Mouse (Mus musculus) midbrain, embryonic 12.5 days (tissue): ENCODE measurements around the gene Drg2. TPM values are rescaled to one million over a fixed set of nuclear protein-coding genes. Genes with fewer than 3 reads are reported as not detected.

Source experiments
- ATAC-seq: fragments of 200-750 bp; cut with Nextera tagmentation; 2 replicates; pipeline ENCODE4 v1.8.0; 2017; ENCODE audit warnings: low read depth, moderate TSS enrichment, moderate library complexity; ENCODE audit not compliant: low FRiP score
- H3K27ac ChIP-seq: fragments of 300-500 bp; sonication (generic); replicated peaks from 2 replicates; pipeline ENCODE4 v1.5.1; 2016; ENCODE audit warnings: mild to moderate bottlenecking
- H3K27me3 ChIP-seq: fragments of 300-500 bp; sonication (generic); 2 replicates; pipeline ENCODE4 v1.6.1; 2016; ENCODE audit warnings: mild to moderate bottlenecking
- H3K36me3 ChIP-seq: fragments of 300-500 bp; sonication (generic); 2 replicates; pipeline ENCODE4 v1.6.1; 2016
- H3K4me1 ChIP-seq: fragments of 300-500 bp; sonication (generic); 2 replicates; pipeline ENCODE4 v1.6.1; 2016
- H3K4me2 ChIP-seq: fragments of 300-500 bp; sonication (generic); replicated peaks from 2 replicates; pipeline ENCODE4 v1.6.1; 2016; ENCODE audit warnings: mild to moderate bottlenecking, moderate library complexity
- H3K4me3 ChIP-seq: fragments of 300-500 bp; sonication (generic); 2 replicates; pipeline ENCODE4 v1.5.1; 2016; ENCODE audit warnings: mild to moderate bottlenecking
- H3K9ac ChIP-seq: fragments of 300-500 bp; sonication (generic); replicated peaks from 2 replicates; pipeline ENCODE4 v1.6.1; 2016; ENCODE audit warnings: mild to moderate bottlenecking, moderate library complexity
- H3K9me3 ChIP-seq: fragments of 300-500 bp; sonication (generic); 2 replicates; pipeline ENCODE4 v1.6.1; 2016; ENCODE audit warnings: mild to moderate bottlenecking
- WGBS: fragments of 180-500 bp; shearing (Covaris S2); methylation state at CpG from one replicate; pipeline ENCODE4 v1.1.7; 2016; 5-methylcytosine and 5-hydroxymethylcytosine counted together
- polyA plus RNA-seq: library from polyadenylated mRNA; unstranded; fragments of >200 nt; fragmentation: Nextera tagmentation; extraction: Ambion mirVana; gene quantifications from 2 replicates; pipeline ENCODE4 v1.2.1, GENCODE M21; 2016

The Drg2 gene
- polyA plus RNA-seq, result 94.6 and 103 TPM in 2 replicates

GRCm38 (mm10) chr11:60454080-60454744 lies at the start of gene Drg2:
Gene Drg2 (plus strand): TSS chr11:60454591.
- Histone ChIP-seq H3K4me3 (peak within 1 kb of the TSS; percentile 81), H3K27ac (peak within 1 kb of the TSS; percentile 58), H3K36me3 (peaks cover 32% of the 10 kb centered on the region), H3K4me1 (peaks cover 17% of the 10 kb centered on the region), H3K9me3 (no peaks in the 10 kb centered on the region), H3K9ac (peak within 1 kb of the TSS; percentile 87), H3K27me3 (no peaks in the 10 kb centered on the region), H3K4me2 (peak within 1 kb of the TSS; percentile 82)
- ATAC-seq, result peak; percentile 89
- WGBS, result 5% methylated on average over 27 of the region's 27 CpGs

DNA sequence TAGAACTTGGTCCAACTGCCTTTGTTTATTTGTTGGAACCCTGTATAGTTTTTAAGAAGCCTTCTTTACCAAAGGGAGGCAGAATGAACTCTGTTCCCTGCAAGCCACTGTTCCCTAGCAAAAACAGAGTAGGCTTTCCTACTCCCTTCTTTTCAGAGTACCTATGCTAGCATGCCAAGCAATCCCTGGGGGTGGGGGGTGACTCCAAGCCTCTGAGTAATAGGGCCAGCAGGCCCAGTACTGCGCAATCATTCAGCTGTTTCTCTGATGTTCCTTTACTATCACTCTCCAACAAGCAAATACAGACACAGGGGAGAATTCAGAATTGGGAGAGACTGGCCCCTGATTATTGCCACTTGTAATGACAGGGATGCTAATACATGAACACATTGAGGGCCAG lies 47.8 kb upstream of the Drg2 start:
- Histone ChIP-seq H3K27me3 (no peaks in the 10 kb centered on the region), H3K4me1 (no peaks in the 10 kb centered on the region), H3K36me3 (peaks cover 70% of the 10 kb centered on the region), H3K9ac (no peak overlapping the region), H3K9me3 (no peaks in the 10 kb centered on the region), H3K4me2 (no peak overlapping the region), H3K27ac (no peak overlapping the region), H3K4me3 (no peak overlapping the region)
- 96% methylated on average over 1 of the region's 1 CpGs for WGBS
- ATAC-seq, result no peak

- H3K36me3 ChIP-seq, result peaks cover 19% of the 10 kb centered on the region
- H3K9ac ChIP-seq, result no peak overlapping the region
- H3K27ac ChIP-seq, result no peak overlapping the region
- WGBS, result 14% methylated on average over 3 of the region's 3 CpGs
- peaks cover 11% of the 10 kb centered on the region for H3K4me1 ChIP-seq
- no peaks in the 10 kb centered on the region for H3K27me3 ChIP-seq
- H3K9me3 ChIP-seq, result no peaks in the 10 kb centered on the region
- H3K4me2 ChIP-seq, result no peak overlapping the region
- ATAC-seq, result no peak
- H3K4me3 ChIP-seq, result no peak overlapping the region
Observed at GRCm38 (mm10) chr11:60412173-60412572, 42.2 kb upstream of the Drg2 start.

- Histone ChIP-seq H3K9ac (no peak overlapping the region), H3K9me3 (no peaks in the 10 kb centered on the region), H3K36me3 (peaks cover 12% of the 10 kb centered on the region; the same call in 1 of the 2 replicates), H3K4me3 (no peak overlapping the region), H3K27ac (no peak overlapping the region), H3K4me1 (peaks cover 14% of the 10 kb centered on the region), H3K4me2 (no peak overlapping the region), H3K27me3 (no peaks in the 10 kb centered on the region)
- no peak for ATAC-seq
- 91% methylated on average over 2 of the region's 2 CpGs for WGBS
Observed at GRCm38 (mm10) chr11:60412921-60413320, 41.5 kb upstream of the Drg2 start.

GRCm38 (mm10) chr11:60416590-60416962 lies 37.8 kb upstream of the Drg2 start:
- H3K4me1 ChIP-seq, result peaks cover 26% of the 10 kb centered on the region
- no peak; the same call in 1 of the 2 replicates for ATAC-seq
- no peak overlapping the region; the same call in 1 of the 2 replicates for H3K27ac ChIP-seq
- no peaks in the 10 kb centered on the region for H3K9me3 ChIP-seq
- no peaks in the 10 kb centered on the region for H3K36me3 ChIP-seq
- peak overlapping the region; percentile 95 for H3K4me2 ChIP-seq
- H3K27me3 ChIP-seq, result no peaks in the 10 kb centered on the region
- H3K4me3 ChIP-seq, result peak overlapping the region; percentile 79
- WGBS, result under 1% methylated on average over 21 of the region's 21 CpGs
- peak overlapping the region; percentile 69 for H3K9ac ChIP-seq

DNA sequence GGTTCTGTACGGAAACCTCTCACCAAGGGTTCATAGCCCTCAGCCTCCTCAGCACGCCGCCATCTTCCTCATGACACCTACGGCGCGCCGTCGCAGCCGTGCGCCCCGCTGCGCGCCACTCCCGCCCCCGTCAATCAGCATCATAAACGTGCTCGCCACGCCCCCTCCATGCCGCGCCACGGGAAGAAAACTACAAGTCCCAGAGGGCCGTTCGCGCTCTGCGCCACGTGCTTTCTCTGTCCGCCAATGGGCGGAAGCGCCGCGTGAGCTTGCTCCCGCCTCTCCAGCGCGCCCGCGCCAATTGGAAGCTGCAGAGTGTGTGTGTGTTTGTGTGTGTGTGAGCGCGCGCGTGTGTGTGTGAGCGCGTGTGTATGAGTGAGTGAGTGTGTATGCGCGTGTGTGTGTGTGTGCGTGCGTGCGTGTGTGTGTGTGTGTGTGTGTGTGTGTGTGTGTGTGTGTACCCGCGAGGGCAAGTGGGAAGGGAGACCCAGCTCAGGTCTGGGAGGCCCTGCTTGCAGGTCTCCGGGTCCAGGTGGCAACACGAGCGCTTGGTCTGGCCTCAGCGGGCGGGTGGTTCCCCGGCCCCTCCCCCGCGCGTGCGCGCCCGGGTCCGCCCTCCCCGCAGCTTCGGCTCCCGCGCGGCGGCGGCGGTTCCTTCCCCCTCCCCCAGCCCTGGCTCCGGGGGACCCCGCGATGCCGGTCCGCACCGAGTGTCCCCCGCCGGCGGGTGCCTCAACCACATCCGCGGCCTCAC lies 37.3 kb upstream of the Drg2 start, which contains the start of gene Gid4:
Gene Gid4 (plus strand): TSS at position 183 of the 754 bp plus-strand sequence.
- H3K27me3 ChIP-seq, result no peaks in the 10 kb centered on the region
- H3K9me3 ChIP-seq, result no peaks in the 10 kb centered on the region
- peak; percentile 98 for ATAC-seq
- H3K9ac ChIP-seq, result peak within 1 kb of the TSS; percentile 87
- H3K4me1 ChIP-seq, result peaks cover 26% of the 10 kb centered on the region
- H3K4me3 ChIP-seq, result peak within 1 kb of the TSS; percentile 79
- WGBS, result 1% methylated on average over 64 of the region's 81 CpGs
- no peaks in the 10 kb centered on the region for H3K36me3 ChIP-seq
- peak within 1 kb of the TSS; percentile 95 for H3K4me2 ChIP-seq
- peak within 1 kb of the TSS; percentile 84 for H3K27ac ChIP-seq

- H3K27ac ChIP-seq, result peak within 1 kb of the TSS; percentile 84
- H3K4me2 ChIP-seq, result peak within 1 kb of the TSS; percentile 95
- H3K9me3 ChIP-seq, result no peaks in the 10 kb centered on the region
- WGBS, result under 1% methylated on average over 38 of the region's 39 CpGs
- H3K9ac ChIP-seq, result peak within 1 kb of the TSS; percentile 87
- no peaks in the 10 kb centered on the region for H3K27me3 ChIP-seq
- peaks cover 26% of the 10 kb centered on the region for H3K4me1 ChIP-seq
- peak; percentile 39 for ATAC-seq
- peak within 1 kb of the TSS; percentile 79 for H3K4me3 ChIP-seq
- H3K36me3 ChIP-seq, result no peaks in the 10 kb centered on the region
Observed at GRCm38 (mm10) chr11:60417717-60418472, 36.5 kb upstream of the Drg2 start, which contains the start of gene Atpaf2. Gene Atpaf2 (minus strand): TSS chr11:60418457.

- no peak for ATAC-seq
- Histone ChIP-seq H3K4me1 (peaks cover 26% of the 10 kb centered on the region), H3K9me3 (no peaks in the 10 kb centered on the region), H3K27ac (no peak overlapping the region), H3K27me3 (no peaks in the 10 kb centered on the region), H3K36me3 (no peaks in the 10 kb centered on the region), H3K4me3 (peak overlapping the region; percentile 79), H3K4me2 (peak overlapping the region; percentile 95), H3K9ac (peak overlapping the region; percentile 87)
- WGBS, result 26% methylated on average over 6 of the region's 6 CpGs
Observed at GRCm38 (mm10) chr11:60418473-60418803, 36.0 kb upstream of the Drg2 start.

- peaks cover 7% of the 10 kb centered on the region; the same call in 1 of the 2 replicates for H3K36me3 ChIP-seq
- H3K9ac ChIP-seq, result no peak overlapping the region
- no peak overlapping the region for H3K4me3 ChIP-seq
- no peak overlapping the region for H3K4me2 ChIP-seq
- ATAC-seq, result no peak
- H3K27ac ChIP-seq, result no peak overlapping the region
- H3K9me3 ChIP-seq, result no peaks in the 10 kb centered on the region
- WGBS, result 67% methylated on average over 6 of the region's 6 CpGs
- H3K27me3 ChIP-seq, result no peaks in the 10 kb centered on the region
- peaks cover 15% of the 10 kb centered on the region for H3K4me1 ChIP-seq
Observed at GRCm38 (mm10) chr11:60422046-60422668, 32.2 kb upstream of the Drg2 start.

DNA sequence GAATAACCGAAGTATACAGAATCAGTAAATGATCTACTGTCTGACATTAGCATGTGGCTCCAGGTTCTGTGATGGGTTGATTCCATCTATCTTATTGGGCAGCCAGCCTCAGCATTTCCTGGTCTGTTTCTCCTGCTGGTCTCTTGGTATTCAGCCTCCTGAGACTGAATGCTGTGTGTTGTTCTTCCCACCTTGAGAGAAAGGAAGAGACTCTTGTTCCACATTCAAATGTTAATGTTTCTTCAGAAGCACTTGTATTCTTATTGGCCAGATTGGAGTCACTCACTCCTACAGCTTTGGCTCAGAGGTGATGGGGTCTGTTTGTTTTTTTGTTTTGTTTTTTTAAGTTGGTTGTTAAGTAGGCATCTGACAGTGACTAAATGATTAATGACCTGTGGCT lies 31.4 kb upstream of the Drg2 start:
- H3K9me3 ChIP-seq, result no peaks in the 10 kb centered on the region
- H3K27ac ChIP-seq, result no peak overlapping the region
- WGBS, result 50% methylated on average over 1 of the region's 1 CpGs
- ATAC-seq, result no peak
- H3K4me1 ChIP-seq, result peaks cover 11% of the 10 kb centered on the region
- H3K9ac ChIP-seq, result no peak overlapping the region
- no peak overlapping the region for H3K4me2 ChIP-seq
- no peaks in the 10 kb centered on the region for H3K27me3 ChIP-seq
- no peak overlapping the region for H3K4me3 ChIP-seq
- H3K36me3 ChIP-seq, result peaks cover 16% of the 10 kb centered on the region

DNA sequence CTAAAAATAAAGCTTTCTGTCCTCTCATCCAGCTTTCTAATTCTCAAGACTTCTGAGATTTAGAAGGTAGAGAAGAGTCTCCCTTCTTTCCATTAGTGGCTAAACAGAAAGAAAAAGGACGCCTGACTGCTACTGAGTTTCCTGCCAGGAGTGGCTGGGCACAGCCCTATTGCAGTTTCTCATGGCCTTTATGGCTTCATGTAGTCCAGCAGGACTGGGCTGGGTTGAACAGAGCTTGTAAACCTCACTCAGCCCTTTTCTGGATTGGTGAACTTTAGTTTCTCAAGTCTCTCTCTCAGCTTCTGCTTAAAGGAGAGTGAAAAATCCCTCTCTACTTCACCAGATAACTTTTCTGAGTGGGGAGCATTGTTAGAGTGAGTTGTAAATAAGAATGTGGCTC lies 28.0 kb upstream of the Drg2 start:
- Histone ChIP-seq H3K4me2 (no peak overlapping the region), H3K4me1 (no peaks in the 10 kb centered on the region), H3K27me3 (no peaks in the 10 kb centered on the region), H3K4me3 (no peak overlapping the region), H3K9me3 (no peaks in the 10 kb centered on the region), H3K9ac (no peak overlapping the region), H3K27ac (no peak overlapping the region), H3K36me3 (peaks cover 25% of the 10 kb centered on the region)
- ATAC-seq, result no peak
- 87% methylated on average over 1 of the region's 1 CpGs for WGBS
